Mouse (Mus musculus) monocyte, adult 5-6 weeks (primary cell): ENCODE results near the gene Dnah10. TPM values are rescaled to one million over a fixed set of nuclear protein-coding genes. Genes with fewer than 3 reads are reported as not detected.
"Not testable (repeated sequence)": the region's sequence is repeated elsewhere in the genome, so short reads cannot be mapped to it uniquely, and the experiment has no call there.

ENCODE experiments used
- ATAC-seq: fragments of 153-309, 156-312 bp; replicated peaks from 2 replicates; pipeline ENCODE4 v1.8.0; 2017; ENCODE audit warnings: mild to moderate bottlenecking; ENCODE audit not compliant: low TSS enrichment, insufficient number of reproducible peaks, severe bottlenecking, poor library complexity, low FRiP score
- total RNA-seq: library from RNA; stranded (forward); fragments of 200-1000, 200-491, 200-594 nt; gene quantifications from 3 replicates; pipeline ENCODE4 v1.2.3, GENCODE M21; 2017

Dnah10 gene
- not detected in 3 replicates for total RNA-seq

- no peak for ATAC-seq
Measured at GRCm38 (mm10) chr5:124724997-124725396, at the start of gene Dnah10. TSS of gene Dnah10 (plus strand) at chr5:124725085.

- ATAC-seq, result no peak
Measured at GRCm38 (mm10) chr5:124713741-124714140, 11.1 kb upstream of the Dnah10 start.

GRCm38 (mm10) chr5:124715135-124715534, 9.8 kb upstream of the Dnah10 start:
- ATAC-seq, result no peak

GRCm38 (mm10) chr5:124717969-124718368, 6.9 kb upstream of the Dnah10 start:
- ATAC-seq, result no peak

GRCm38 (mm10) chr5:124718396-124718795, 6.5 kb upstream of the Dnah10 start:
- no peak for ATAC-seq

- ATAC-seq, result no peak
Measured at GRCm38 (mm10) chr5:124723125-124723524, 1.8 kb upstream of the Dnah10 start.

GRCm38 (mm10) chr5:124729662-124730206, 4.8 kb downstream of the Dnah10 start:
- no peak for ATAC-seq

GRCm38 (mm10) chr5:124733961-124734360, 9.1 kb downstream of the Dnah10 start:
- ATAC-seq, result no peak

GRCm38 (mm10) chr5:124741898-124742599, 17.2 kb downstream of the Dnah10 start:
- no peak for ATAC-seq

GRCm38 (mm10) chr5:124743841-124744240, 19.0 kb downstream of the Dnah10 start:
- no peak for ATAC-seq

GRCm38 (mm10) chr5:124746220-124746619, 21.3 kb downstream of the Dnah10 start:
- no peak for ATAC-seq

- ATAC-seq, result no peak
Measured at GRCm38 (mm10) chr5:124748296-124748695, 23.4 kb downstream of the Dnah10 start.

- ATAC-seq, result no peak
Measured at GRCm38 (mm10) chr5:124751656-124752055, 26.8 kb downstream of the Dnah10 start.

- no peak for ATAC-seq
Measured at GRCm38 (mm10) chr5:124761011-124761410, 36.1 kb downstream of the Dnah10 start.

- no peak for ATAC-seq
Measured at GRCm38 (mm10) chr5:124761787-124762186, 36.9 kb downstream of the Dnah10 start.

- ATAC-seq, result no peak
Measured at GRCm38 (mm10) chr5:124774552-124774951, 49.7 kb downstream of the Dnah10 start.

GRCm38 (mm10) chr5:124776289-124776688, 51.4 kb downstream of the Dnah10 start:
- not testable (repeated sequence) for ATAC-seq

- ATAC-seq, result no peak
Measured at GRCm38 (mm10) chr5:124777178-124777709, 52.4 kb downstream of the Dnah10 start.

- ATAC-seq, result no peak
Measured at GRCm38 (mm10) chr5:124779926-124780325, 55.0 kb downstream of the Dnah10 start.

GRCm38 (mm10) chr5:124781696-124782095, 56.8 kb downstream of the Dnah10 start:
- ATAC-seq, result no peak
